Mouse (Mus musculus) kidney, postnatal 0 days (tissue): ENCODE measurements around the gene Gm8246. TPM values are rescaled to one million over a fixed set of nuclear protein-coding genes. Genes with fewer than 3 reads are reported as not detected.
"Not testable (repeated sequence)": the region's sequence is repeated elsewhere in the genome, so short reads cannot be mapped to it uniquely, and the experiment has no call there.

Source experiments
- ATAC-seq: fragments of 200-750 bp; cut with Nextera tagmentation; replicated peaks from 2 replicates; pipeline ENCODE4 v1.8.0; 2017; ENCODE audit warnings: low read depth, moderate number of reproducible peaks, moderate TSS enrichment, moderate library complexity; ENCODE audit not compliant: low FRiP score
- DNase-seq: peaks from one replicate; pipeline ENCODE4 v3.0.0-alpha.2; 2016; ENCODE audit warnings: low spot score
- H3K27ac ChIP-seq: fragments of 300-500 bp; sonication (generic); 2 replicates; pipeline ENCODE4 v1.5.1; 2014; ENCODE audit warnings: mild to moderate bottlenecking
- H3K27me3 ChIP-seq: fragments of 300-500 bp; sonication (generic); 2 replicates; pipeline ENCODE4 v1.6.1; 2014; ENCODE audit warnings: low read length, mixed read lengths; ENCODE audit not compliant: insufficient read depth
- H3K36me3 ChIP-seq: fragments of 300-500 bp; sonication (generic); 2 replicates; pipeline ENCODE4 v1.6.1; 2014; ENCODE audit warnings: low read length, mixed read lengths; ENCODE audit not compliant: insufficient read depth
- H3K4me1 ChIP-seq: fragments of 300-500 bp; sonication (generic); replicated peaks from 2 replicates; pipeline ENCODE4 v1.6.1; 2014; ENCODE audit warnings: antibody characterized with exemption, low read length, mixed read lengths; ENCODE audit not compliant: insufficient read depth
- H3K4me2 ChIP-seq: fragments of 300-500 bp; sonication (generic); 2 replicates; pipeline ENCODE4 v1.6.1; 2014; ENCODE audit warnings: mild to moderate bottlenecking, low read length, moderate library complexity, mixed read lengths
- H3K4me3 ChIP-seq: fragments of 300-500 bp; sonication (generic); replicated peaks from 2 replicates; pipeline ENCODE4 v1.5.1; 2014; ENCODE audit warnings: low read depth, low read length
- H3K9ac ChIP-seq: fragments of 300-500 bp; sonication (generic); 2 replicates; pipeline ENCODE4 v1.6.1; 2014; ENCODE audit warnings: low read depth, low read length
- H3K9me3 ChIP-seq: fragments of 300-500 bp; sonication (generic); replicated peaks from 2 replicates; pipeline ENCODE4 v1.6.1; 2016; ENCODE audit warnings: low read length, inconsistent platforms, mixed read lengths
- WGBS: fragments of 180-500 bp; shearing (Covaris S2); extraction: QIAGEN DNeasy Blood & Tissue Kit; methylation state at CpG from one replicate; pipeline ENCODE4 v1.1.7; 2014; 5-methylcytosine and 5-hydroxymethylcytosine counted together
- polyA plus RNA-seq: library from polyadenylated mRNA; unstranded; fragments of >200 nt; fragmentation: Nextera tagmentation; extraction: Ambion mirVana; gene quantifications from 2 replicates; pipeline ENCODE4 v1.2.1, GENCODE M21; 2015

Gene Gm8246
- polyA plus RNA-seq = not detected in 2 replicates

- DNase-seq, H3K36me3 ChIP-seq, ATAC-seq, H3K4me2 ChIP-seq, H3K9me3 ChIP-seq, H3K9ac ChIP-seq, H3K4me1 ChIP-seq, H3K27me3 ChIP-seq, H3K27ac ChIP-seq, H3K4me3 ChIP-seq: not testable (repeated sequence)
- no CpG with 5 or more reads among the region's 3 CpGs for WGBS
These were observed at the start of gene Gm8246 for GRCm38 (mm10) chr14:5477730-5478129. Gene Gm8246, minus strand, starts transcription at chr14:5477830.

GRCm38 (mm10) chr14:5501374-5501773, 23.7 kb upstream of the Gm8246 start, which contains the start of gene Gm3488:
Gene Gm3488, plus strand, starts transcription at chr14:5501674.
- H3K4me3 ChIP-seq, ATAC-seq, H3K9me3 ChIP-seq, H3K4me1 ChIP-seq, H3K9ac ChIP-seq, H3K36me3 ChIP-seq, H3K27me3 ChIP-seq, DNase-seq, H3K27ac ChIP-seq, H3K4me2 ChIP-seq: not testable (repeated sequence)
- no CpG with 5 or more reads among the region's 35 CpGs for WGBS

GRCm38 (mm10) chr14:5483907-5484306, 6.3 kb upstream of the Gm8246 start, which contains the start of gene Gm3187:
Gene Gm3187, plus strand, starts transcription at chr14:5484207.
- H3K4me2 ChIP-seq, H3K27me3 ChIP-seq, DNase-seq, H3K9me3 ChIP-seq, ATAC-seq, H3K27ac ChIP-seq, H3K4me3 ChIP-seq, H3K9ac ChIP-seq, H3K4me1 ChIP-seq, H3K36me3 ChIP-seq: not testable (repeated sequence)
- WGBS = 80% methylated on average over 4 of the region's 5 CpGs

- H3K4me1 ChIP-seq, H3K4me3 ChIP-seq, H3K27ac ChIP-seq, H3K9ac ChIP-seq, H3K9me3 ChIP-seq, H3K4me2 ChIP-seq, H3K36me3 ChIP-seq, ATAC-seq, H3K27me3 ChIP-seq, DNase-seq: not testable (repeated sequence)
- no CpG with 5 or more reads among the region's 19 CpGs for WGBS
These were observed 17.2 kb downstream of the Gm8246 start for GRCm38 (mm10) chr14:5460469-5460868.

GRCm38 (mm10) chr14:5455367-5455766, 22.3 kb downstream of the Gm8246 start, which contains the start of gene Gm3194:
Gene Gm3194, minus strand, starts transcription at chr14:5455467.
- H3K4me3 ChIP-seq, H3K9me3 ChIP-seq, H3K9ac ChIP-seq, ATAC-seq, H3K4me2 ChIP-seq, H3K4me1 ChIP-seq, DNase-seq, H3K27me3 ChIP-seq, H3K27ac ChIP-seq, H3K36me3 ChIP-seq: not testable (repeated sequence)
- WGBS = no CpG with 5 or more reads among the region's 3 CpGs

Other genes with a start within 250 kb of the Gm8246 start
- not detected in 2 replicates for gene Gm3526, start 217.2 kb downstream of the Gm8246 start, polyA plus RNA-seq
- gene Gm3542, start 142.9 kb downstream of the Gm8246 start, polyA plus RNA-seq = not detected in 2 replicates
- 0.15 and 0.21 TPM in 2 replicates for gene Gm3500, start 88.8 kb downstream of the Gm8246 start, polyA plus RNA-seq
- gene Gm3194, start 22.4 kb downstream of the Gm8246 start, polyA plus RNA-seq = 0.50 and 0.60 TPM in 2 replicates
- gene Gm3187, start 6.4 kb upstream of the Gm8246 start, polyA plus RNA-seq = not detected in 2 replicates
- gene Gm3488, start 23.8 kb upstream of the Gm8246 start, polyA plus RNA-seq = 0.50 and 0.59 TPM in 2 replicates
- not detected in 2 replicates for gene Gm3532, start 60.7 kb upstream of the Gm8246 start, polyA plus RNA-seq
- gene Gm8265, start 155.2 kb upstream of the Gm8246 start, polyA plus RNA-seq = not detected in 2 replicates
- gene Gm9603, start 209.6 kb upstream of the Gm8246 start, polyA plus RNA-seq = not detected in 2 replicates